In genomic region chr7:16761005-16761481, GRCm38 (mm10) we compare ENCODE assay signal across 10 mouse cellular contexts. TPM values are rescaled to one million over a fixed set of nuclear protein-coding genes. Genes with fewer than 3 reads are reported as not detected.
A peak's percentile ranks its signal among the peaks of the same experiment; 100 is the strongest.
DNase-seq lines count a peak whose midpoint lies in the region; ATAC-seq and TF ChIP-seq lines count a peak whose summit lies in the region.
"Had no signal": no experiment of that assay in that cellular context is flagged by ENCODE, and none has a peak within 500 bp of the region (broad histone marks: within the 10 kb centered on the region; RNA-seq: fewer than 3 reads in every experiment).

No protein-coding gene starts in this region.

- peaks cover 14% of the 10 kb centered on the region for H3K4me1 ChIP-seq in embryonic facial prominence, embryonic 15.5 days
- H3K4me1 ChIP-seq in lung, adult 2 months (ENCODE audit: control insufficient read depth, insufficient read depth, low read length): peaks cover 10% of the 10 kb centered on the region

- intact Hi-C loops in heart, postnatal 25 days (cut with DNase I): loop anchor here (2.0 kb wide), 1 partner anchor 22 kb away; no protein-coding TSS in a partner anchor
- intact Hi-C loops in left cerebral cortex, postnatal 25 days (cut with DNase I): no loop called here

- 24% methylated on average over 10 of the region's 10 CpGs for WGBS in embryonic facial prominence, embryonic 15.5 days
- WGBS in lung, adult 2 months: 31% methylated on average over 10 of the region's 10 CpGs

- H3K4me2 ChIP-seq in embryonic facial prominence, embryonic 15.5 days (replicated peaks): 0 out of 2 replicates have a peak overlapping the region, but pooled peaks have one; percentile 22

- peak overlapping the region; percentile 73 for H3K27ac ChIP-seq in embryonic facial prominence, embryonic 15.5 days (replicated peaks)

- H3K4me3 ChIP-seq in embryonic facial prominence, embryonic 15.5 days (replicated peaks): no peak overlapping the region
- H3K4me3 ChIP-seq in lung, adult 2 months (replicated peaks; ENCODE audit: extremely low read depth, low read depth, low read length): no peak overlapping the region
- H3K4me3 ChIP-seq: erythroblast, embryonic 14.5 days had no signal

- DNase-seq in 3T3-L1 (ENCODE audit: low read depth, low spot score) (peak; percentile 40), liver (no peak)
- peak; percentile 81 for DNase-seq in heart, postnatal 25 days (ENCODE audit: low spot score)
- DNase-seq in lung, adult 2 months: peak; percentile 32
- DNase-seq in left cerebral cortex, postnatal 25 days (ENCODE audit: low spot score in 2 of 2): no peak
- DNase-seq in thymus, postnatal 0 days (ENCODE audit: low spot score): no peak

- no peak overlapping the region for H3K9ac ChIP-seq in embryonic facial prominence, embryonic 15.5 days

- no peaks in the 10 kb centered on the region for H3K36me3 ChIP-seq in embryonic facial prominence, embryonic 15.5 days

- H3K27me3 ChIP-seq in embryonic facial prominence, embryonic 15.5 days: no peaks in the 10 kb centered on the region
- H3K27me3 ChIP-seq: Patski had no signal

- ATAC-seq in embryonic facial prominence, embryonic 15.5 days (ENCODE audit: insufficient number of reproducible peaks, low FRiP score, low TSS enrichment, low read depth): peak; percentile 43; the same call in 1 of the 2 replicates
- no peak for ATAC-seq in cerebellum, adult (ENCODE audit: insufficient number of reproducible peaks, low FRiP score, low TSS enrichment)
- ATAC-seq: Patski had no signal

- no peak for TF ChIP-seq CTCF in lung, adult 2 months (IDR thresholded peaks at IDR 0.05; ENCODE audit: insufficient read depth, low read length)

- 0 out of 2 replicates have a peak, but pooled peaks have one; percentile 13 for TF ChIP-seq POLR2A in lung, adult 2 months (IDR thresholded peaks at IDR 0.05; ENCODE audit: borderline replicate concordance, extremely low read depth, low read depth, low read length)

- H3K9me3 ChIP-seq in embryonic facial prominence, embryonic 15.5 days (replicated peaks): no peaks in the 10 kb centered on the region

RNA-seq across cellular contexts. Expression of gene Slc1a5, which starts 20.1 kb away (rescaled TPM):
- polyA plus RNA-seq in embryonic facial prominence, embryonic 15.5 days (2015; fragmentation: Nextera tagmentation; extraction: Ambion mirVana): 34.5 and 35.5 TPM in 2 replicates
- total RNA-seq in heart, postnatal 25 days (2021): 10 to 100 TPM; 18.5 to 22.8 TPM
- 190 and 201 TPM in 2 replicates for polyA plus RNA-seq in lung, adult 2 months (2012; rRNA removed)
- total RNA-seq in left cerebral cortex, postnatal 25 days (2021): 1 to 10 TPM; 3.9 to 4.9 TPM
- 77.9 and 80.3 TPM in 2 replicates for polyA plus RNA-seq in thymus, postnatal 0 days (2015; fragmentation: Nextera tagmentation; extraction: Ambion mirVana)

RNA-seq across cellular contexts. Expression of gene Ap2s1, which starts 22.8 kb away (rescaled TPM):
- 273 and 275 TPM in 2 replicates for polyA plus RNA-seq in embryonic facial prominence, embryonic 15.5 days (2015; fragmentation: Nextera tagmentation; extraction: Ambion mirVana)
- total RNA-seq in heart, postnatal 25 days (2021): 10 to 100 TPM; 80.9 to 87.9 TPM
- 206 and 228 TPM in 2 replicates for polyA plus RNA-seq in lung, adult 2 months (2012; rRNA removed)
- total RNA-seq in left cerebral cortex, postnatal 25 days (2021): 100 to 1,000 TPM; 278 to 295 TPM
- polyA plus RNA-seq in thymus, postnatal 0 days (2015; fragmentation: Nextera tagmentation; extraction: Ambion mirVana): 326 and 329 TPM in 2 replicates

RNA-seq across cellular contexts. Expression of gene Ceacam9, which starts 39.3 kb away (rescaled TPM):
- polyA plus RNA-seq in embryonic facial prominence, embryonic 15.5 days (2015; fragmentation: Nextera tagmentation; extraction: Ambion mirVana): not detected in 2 replicates
- not detected for total RNA-seq in heart, postnatal 25 days (2021)
- polyA plus RNA-seq in lung, adult 2 months (2012; rRNA removed): not detected in 2 replicates
- total RNA-seq in left cerebral cortex, postnatal 25 days (2021): under 1 TPM in 1 of 2 experiments, not detected in 1; 0.25 TPM
- polyA plus RNA-seq in thymus, postnatal 0 days (2015; fragmentation: Nextera tagmentation; extraction: Ambion mirVana): 0.23 and 0.44 TPM in 2 replicates
- polyA plus RNA-seq: erythroblast, embryonic 14.5 days; Patski had no signal

RNA-seq across cellular contexts. Expression of gene Strn4, which starts 54.6 kb away (rescaled TPM):
- 108 and 114 TPM in 2 replicates for polyA plus RNA-seq in embryonic facial prominence, embryonic 15.5 days (2015; fragmentation: Nextera tagmentation; extraction: Ambion mirVana)
- 10 to 100 TPM; 54.8 to 65.5 TPM for total RNA-seq in heart, postnatal 25 days (2021)
- 164 and 180 TPM in 2 replicates for polyA plus RNA-seq in lung, adult 2 months (2012; rRNA removed)
- total RNA-seq in left cerebral cortex, postnatal 25 days (2021): 100 to 1,000 TPM; 314 to 335 TPM
- 57.1 and 60.9 TPM in 2 replicates for polyA plus RNA-seq in thymus, postnatal 0 days (2015; fragmentation: Nextera tagmentation; extraction: Ambion mirVana)

RNA-seq across cellular contexts. Expression of gene Fkrp, which starts 55.5 kb away (rescaled TPM):
- polyA plus RNA-seq in embryonic facial prominence, embryonic 15.5 days (2015; fragmentation: Nextera tagmentation; extraction: Ambion mirVana): 27.8 and 30.3 TPM in 2 replicates
- 10 to 100 TPM; 46.2 to 48.0 TPM for total RNA-seq in heart, postnatal 25 days (2021)
- polyA plus RNA-seq in lung, adult 2 months (2012; rRNA removed): 41.7 and 42.0 TPM in 2 replicates
- 10 to 100 TPM; 47.7 to 50.8 TPM for total RNA-seq in left cerebral cortex, postnatal 25 days (2021)
- 17.1 and 18.8 TPM in 2 replicates for polyA plus RNA-seq in thymus, postnatal 0 days (2015; fragmentation: Nextera tagmentation; extraction: Ambion mirVana)

Comparison
In these comparisons a context has a peak if more than half of its experiments do, and no peak if none do; other contexts are left out.
1. DNase-seq: peak in 3T3-L1 (single experiment), heart, postnatal 25 days (single experiment) and lung, adult 2 months (single experiment); none in left cerebral cortex, postnatal 25 days (0 of 2), thymus, postnatal 0 days (single experiment) and liver (single experiment).